Mouse (Mus musculus) erythroblast, embryonic 14.5 days (primary cell): ENCODE data around the gene Pink1.

Source experiments
- GATA1 ChIP-seq: IDR thresholded peaks from 2 replicates; pipeline ENCODE4 v1.6.1; 2012; ENCODE audit warnings: low read length, inconsistent platforms, mixed read lengths
- TAL1 ChIP-seq: IDR thresholded peaks from 3 replicates; pipeline ENCODE4 v1.6.1; 2012; ENCODE audit warnings: low read length, inconsistent platforms, mixed read lengths

DNA sequence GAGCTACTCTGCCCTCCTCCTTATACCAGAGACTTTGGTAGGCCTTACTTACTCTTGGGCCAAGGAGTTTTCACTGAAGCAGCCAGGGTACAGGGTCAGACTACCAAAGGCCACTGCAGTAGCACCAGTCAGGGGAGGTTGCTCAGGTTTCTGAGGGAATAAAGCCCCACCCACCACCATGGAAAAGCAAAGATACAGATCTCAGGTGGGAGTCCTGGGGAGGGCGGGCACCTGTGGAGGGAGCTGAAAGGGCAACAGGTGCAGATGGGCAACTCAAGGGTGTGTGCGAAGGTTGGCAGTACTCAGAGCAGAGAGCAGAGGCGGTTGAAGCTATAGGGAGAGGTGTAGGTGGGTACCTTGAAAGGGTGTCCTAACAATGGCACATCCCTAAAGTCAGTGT, 23.1 kb downstream of the Pink1 start:
- no peak for TF ChIP-seq GATA1
- no peak for TF ChIP-seq TAL1
